Mouse (Mus musculus) mouse embryonic stem cell (cell line): ENCODE measurements around the gene March6.

Source experiments
- in situ Hi-C, 2 experiments: fragments of 300-500 bp; cut with MboI; formaldehyde crosslinking; loops; 1 replicate in 1 of 2; 3 replicates in 1 of 2; pipeline ENCODE4 v1.14.3; 2019 to 2020; ENCODE audit warnings: low sequenced_read_pairs in 2 of 2, low pct_unique_long_range_greater_than_20kb in 1 of 2, mixed read lengths in 1 of 2; ENCODE audit not compliant: unreplicated experiment in 1 of 2

March6 gene

DNA sequence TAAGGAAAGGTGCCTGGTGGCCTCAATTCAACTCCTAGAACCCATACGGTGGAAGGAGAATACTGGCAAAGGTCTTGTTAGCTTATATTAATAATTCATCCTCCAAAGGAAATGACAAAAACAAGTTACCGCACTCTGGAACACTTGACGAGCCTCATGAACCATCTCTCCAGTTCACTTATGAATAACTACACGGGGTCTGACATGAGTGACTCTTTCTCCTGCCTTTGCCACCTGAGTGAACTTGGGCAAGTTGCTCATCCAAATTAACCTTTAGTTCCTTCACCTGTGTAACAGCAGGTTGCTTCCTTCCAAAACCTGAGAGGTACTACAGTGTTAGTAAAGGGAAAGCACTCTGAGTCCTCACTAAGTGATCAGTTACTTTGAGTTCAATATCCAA is 2.4 kb downstream of the March6 start:
- in situ Hi-C loops, result no loop called here

DNA sequence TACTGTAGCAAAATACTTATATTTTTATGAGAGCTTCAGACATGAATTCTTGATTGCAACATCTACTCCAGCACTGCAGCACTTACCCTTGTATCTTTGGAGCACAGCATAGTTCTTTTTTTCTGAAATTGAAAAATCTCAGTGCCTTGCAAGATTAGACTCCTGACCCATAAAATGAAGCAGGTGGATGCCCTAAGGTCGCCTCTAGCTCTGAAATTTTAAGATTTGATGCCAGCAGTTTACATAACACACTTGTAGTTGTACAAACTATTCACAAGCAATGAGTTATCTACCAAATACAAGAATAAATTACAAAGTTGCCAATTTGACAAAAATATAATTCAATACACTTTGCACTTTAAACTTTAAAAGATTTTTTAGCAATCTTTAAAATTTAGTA is 4.4 kb downstream of the March6 start:
- in situ Hi-C loops, result no loop called here

DNA sequence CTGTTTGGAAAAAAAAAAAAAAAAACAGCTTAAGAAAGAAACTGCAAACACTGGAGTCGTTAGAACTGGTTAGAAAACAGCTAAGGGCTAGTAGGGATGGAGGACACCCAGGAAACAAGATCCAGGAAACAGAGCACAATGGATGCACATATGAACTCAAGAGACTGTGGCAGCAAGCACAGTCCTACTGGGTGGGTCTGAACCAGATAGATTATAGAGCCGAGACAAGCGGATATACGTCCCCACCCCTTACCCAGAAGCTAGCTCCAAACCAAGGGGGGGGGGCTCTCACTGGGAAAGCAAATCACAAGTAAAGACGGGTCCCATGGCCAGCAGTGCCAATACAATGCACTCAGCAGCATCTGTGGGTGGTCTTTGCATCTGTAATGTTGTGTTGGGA is 11.9 kb downstream of the March6 start:
- in situ Hi-C loops, result no loop called here

DNA sequence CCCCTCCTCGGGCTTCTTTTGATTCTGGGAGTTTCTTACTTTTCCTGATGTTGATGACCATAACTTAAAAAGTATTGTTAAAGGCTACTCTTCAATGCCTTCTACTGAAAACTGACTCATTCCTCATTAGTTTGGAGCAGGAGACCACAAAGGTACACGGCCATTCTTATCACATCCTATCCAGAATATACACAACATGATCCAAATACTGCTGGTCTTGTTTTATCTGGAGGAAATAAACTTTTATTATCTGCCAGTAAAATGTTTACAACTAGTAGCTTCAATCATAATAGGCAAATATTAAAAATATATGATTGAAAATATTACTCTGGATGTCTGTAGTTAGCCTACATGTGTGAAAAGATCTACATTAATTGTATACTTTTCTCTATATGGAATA is 12.5 kb downstream of the March6 start:
- in situ Hi-C loops, result no loop called here

DNA sequence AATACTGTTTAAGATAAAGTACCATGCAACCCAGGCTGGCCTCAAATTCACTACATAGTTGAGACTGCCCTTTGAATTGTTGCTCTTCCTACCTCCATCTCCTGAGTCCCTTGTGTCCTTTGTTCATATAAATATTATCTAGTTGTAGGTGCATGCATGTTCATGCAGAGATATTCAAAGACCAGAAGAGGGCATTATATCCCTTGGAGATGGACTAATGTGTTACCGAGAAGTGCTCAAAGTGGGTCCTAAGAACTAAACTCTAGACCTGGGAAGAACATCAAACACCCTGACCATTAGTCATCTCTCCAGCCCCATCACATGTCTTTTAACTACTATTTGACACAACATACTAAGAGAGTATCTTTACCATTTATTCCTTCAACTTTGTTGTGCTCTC is 13.7 kb downstream of the March6 start:
- in situ Hi-C loops, result no loop called here

DNA sequence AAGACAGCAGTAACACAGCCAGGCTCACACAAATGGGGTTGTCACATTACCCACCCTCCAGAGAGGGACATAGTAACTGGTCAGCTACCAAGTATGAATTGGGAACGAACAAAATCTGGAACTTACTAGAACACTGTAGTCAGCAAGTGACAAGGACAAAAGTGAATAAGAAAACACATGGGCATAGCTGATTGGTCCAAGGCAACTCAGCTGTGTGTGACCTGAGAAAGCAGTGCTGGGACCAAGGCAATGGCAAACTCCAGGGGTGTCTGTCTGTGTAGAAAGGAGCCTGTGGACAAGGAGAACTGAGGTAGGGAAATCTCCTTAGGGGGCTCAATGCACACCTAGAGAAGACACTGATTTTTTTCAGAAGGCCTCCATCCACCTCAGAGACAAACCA is 19.1 kb downstream of the March6 start:
- in situ Hi-C loops, result no loop called here

DNA sequence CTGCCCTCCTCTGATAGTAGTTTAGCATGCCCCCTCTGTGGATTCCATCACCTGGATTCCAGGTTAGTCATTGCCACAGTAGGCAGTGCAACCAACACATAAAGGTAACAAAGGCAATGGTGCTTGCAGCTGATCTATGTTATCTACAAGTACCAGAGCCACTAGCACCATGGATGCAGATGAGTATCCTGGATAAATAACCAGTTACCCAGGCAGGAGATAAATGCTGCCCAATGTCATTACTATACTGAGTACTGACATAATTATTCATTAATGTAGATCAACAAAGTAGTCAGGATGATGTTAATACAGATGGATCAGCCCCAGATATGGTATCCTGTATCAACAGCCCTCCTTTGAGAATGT is 19.5 kb downstream of the March6 start:
- in situ Hi-C loops, result no loop called here

DNA sequence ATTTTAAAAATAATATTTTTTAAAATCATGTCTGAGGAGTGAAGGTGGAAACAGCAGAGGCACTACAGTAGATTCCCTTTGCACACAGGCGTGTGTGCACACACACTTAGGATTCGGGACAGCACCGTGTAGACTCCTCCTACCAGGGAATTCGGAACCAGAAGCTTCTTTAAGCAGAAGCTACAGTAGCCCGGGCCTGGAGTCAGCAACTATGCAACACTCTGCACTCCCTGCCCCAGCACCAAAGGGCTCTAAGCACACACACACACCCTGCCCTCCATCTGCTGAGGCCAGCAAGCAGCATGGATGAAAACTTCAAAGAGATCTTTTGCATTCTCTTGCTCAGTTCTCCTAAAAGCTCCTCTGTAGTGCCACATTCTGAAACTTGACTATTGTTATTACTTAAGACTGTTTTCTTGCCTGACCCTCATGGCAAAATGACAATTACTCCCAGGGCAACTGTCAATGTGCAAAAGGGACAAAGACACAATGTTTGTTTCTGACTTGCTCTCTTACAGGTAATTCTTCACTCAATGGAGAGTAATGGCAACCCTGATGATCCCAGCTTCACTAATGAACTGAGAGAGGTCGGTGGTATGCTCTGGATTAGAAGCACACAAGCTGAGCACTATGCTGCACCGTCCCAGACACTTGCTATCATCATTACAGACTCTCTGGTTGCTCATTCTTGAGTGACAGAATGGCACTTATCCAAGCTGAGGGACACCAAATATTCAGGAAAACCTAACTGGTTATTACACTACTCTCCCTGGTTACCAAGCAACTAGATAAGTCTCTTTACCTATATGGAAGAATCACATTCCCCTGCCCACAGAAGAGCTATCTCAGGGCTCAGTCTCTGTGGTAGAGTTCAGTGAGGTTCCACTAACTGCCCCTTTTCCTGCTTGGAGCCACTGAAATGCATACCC is 20.1 kb downstream of the March6 start:
- in situ Hi-C loops, result no loop called here

DNA sequence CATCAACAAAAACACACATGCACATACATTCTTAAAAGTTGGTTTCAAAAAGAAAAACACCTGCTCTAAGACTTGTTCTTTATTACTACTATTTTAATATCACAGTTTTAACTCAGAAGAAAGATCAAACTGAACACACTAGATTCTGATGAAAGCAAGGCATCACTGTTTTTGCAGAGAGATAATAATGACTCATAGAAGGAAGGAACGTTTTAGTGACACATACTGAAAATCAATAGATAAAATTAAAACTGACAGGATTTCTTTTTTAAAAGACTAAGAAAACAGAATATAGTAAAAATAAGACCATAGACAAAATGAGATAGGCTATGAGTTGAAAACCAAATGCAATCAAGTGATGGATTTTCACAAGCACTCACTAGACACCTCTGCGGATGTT is 25.8 kb downstream of the March6 start:
- in situ Hi-C loops, result no loop called here

DNA sequence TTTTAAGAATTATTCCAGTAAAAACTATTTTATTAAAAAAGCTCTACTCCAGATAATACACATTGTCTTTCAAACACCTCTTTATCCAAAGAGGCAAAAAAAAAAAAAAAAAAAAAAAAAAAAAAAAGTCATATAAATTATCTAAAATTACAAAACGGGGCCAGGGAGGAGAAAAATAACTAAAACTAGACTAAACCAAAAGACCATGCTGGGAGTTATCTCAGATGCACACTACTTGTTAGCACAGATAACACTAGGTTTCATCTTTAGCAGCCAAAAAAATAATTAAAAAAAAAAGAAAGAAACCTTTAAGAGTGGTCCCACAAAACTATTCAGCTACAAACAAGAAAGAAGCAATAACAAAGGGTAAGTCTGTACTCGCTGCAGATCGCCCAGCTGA is 27.4 kb downstream of the March6 start:
- in situ Hi-C loops, result no loop called here

DNA sequence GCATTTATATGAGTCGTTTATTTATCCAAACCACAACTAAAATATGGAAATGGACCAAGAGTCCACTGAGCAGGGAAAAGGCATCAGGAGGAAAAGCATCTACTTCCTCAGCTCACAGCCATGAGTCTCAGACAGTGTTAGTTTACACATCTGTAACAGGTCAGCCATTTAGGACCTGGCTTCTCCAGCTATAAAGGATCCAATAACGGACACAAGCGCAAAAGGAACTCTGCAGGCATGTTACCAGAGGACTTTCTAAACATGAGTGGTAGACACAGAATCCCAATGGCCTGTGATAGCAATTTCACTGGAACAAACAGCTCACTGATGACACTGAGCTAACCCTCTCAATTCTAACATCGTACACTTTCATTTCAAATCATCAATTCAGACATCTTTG is 27.9 kb downstream of the March6 start:
- in situ Hi-C loops, result no loop called here

DNA sequence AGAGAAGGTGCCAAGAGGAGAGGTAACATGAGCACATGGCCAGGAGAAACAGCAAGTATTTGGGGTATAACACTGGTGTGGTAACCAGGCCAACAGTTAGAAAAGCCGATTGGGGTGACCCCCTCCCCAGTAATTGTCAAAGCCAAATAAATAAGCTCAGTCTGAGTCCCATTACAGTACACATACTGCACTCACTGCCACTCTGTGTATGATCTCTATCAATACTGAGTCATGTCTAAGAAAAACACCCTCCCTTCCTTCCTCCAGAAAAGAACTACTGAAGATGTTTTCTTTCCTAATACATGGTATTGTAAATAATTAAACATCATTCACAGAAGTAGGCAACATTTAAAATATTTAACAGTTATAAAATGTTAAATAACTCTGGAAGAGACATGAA is 28.5 kb downstream of the March6 start:
- in situ Hi-C loops, result no loop called here

DNA sequence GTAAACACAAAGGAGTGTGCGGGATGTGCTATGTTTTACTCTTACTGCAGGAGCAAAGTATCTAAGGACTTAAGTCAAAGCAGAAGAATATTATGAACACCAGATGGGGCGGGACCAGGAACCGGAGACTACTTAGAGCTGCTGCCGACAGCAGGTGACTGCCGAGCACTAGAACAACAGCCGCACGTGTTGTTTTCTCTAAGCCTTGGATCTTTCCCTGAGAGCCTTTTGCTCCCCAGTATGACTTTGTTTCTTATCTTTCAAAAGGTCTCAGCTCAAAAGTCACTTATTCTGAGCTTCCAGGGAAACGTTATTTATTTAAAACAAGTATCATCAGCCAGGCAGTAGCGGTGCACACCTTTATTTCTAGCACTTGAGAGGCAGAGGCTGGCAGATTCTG is 36.0 kb downstream of the March6 start:
- in situ Hi-C loops, result loop anchor here in 1 of 2 experiments (25.0 kb wide), 1 partner anchor 92 kb away; no protein-coding TSS in a partner anchor

DNA sequence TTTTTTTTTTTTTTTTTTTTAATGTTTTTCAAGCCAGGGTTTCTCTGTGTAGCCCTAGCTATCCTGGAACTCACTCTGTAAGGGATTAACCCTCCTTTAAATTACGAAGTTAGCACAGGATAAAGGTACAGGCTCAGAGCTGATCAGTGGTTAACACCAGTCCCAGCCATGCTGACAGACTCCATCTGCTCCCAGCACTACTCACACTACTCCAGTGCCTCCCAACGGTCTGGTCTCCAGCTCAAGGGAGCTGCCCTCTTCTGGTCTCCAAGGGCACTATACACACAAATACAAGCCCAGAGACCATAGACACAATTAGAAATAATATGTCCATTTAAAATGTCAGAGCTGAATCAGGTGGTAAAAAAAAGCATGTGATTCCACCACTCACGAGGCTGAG is 36.5 kb downstream of the March6 start:
- in situ Hi-C loops, result loop anchor here in 1 of 2 experiments (25.0 kb wide), 1 partner anchor 93 kb away; no protein-coding TSS in a partner anchor

DNA sequence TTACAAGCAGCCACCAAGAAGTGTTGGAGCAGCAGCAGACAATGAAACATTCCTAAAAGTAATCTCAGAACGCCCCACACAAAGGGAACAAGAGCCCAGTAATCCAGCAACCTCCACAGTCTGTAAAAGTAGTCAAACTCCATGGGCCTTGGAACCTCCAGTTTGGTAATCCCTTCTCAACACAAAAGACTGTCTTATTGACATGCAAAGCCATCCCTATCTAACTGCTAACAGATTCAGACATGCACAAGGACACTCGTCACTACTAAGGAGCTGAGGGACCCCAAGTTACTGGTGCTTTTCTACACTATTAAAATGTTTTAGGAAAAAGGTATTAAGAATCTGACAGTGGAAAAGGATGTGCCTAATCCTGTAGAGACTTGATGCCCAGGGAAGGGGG is 43.4 kb downstream of the March6 start:
- in situ Hi-C loops, result loop anchor here in 1 of 2 experiments (25.0 kb wide), 1 partner anchor 100 kb away; no protein-coding TSS in a partner anchor

DNA sequence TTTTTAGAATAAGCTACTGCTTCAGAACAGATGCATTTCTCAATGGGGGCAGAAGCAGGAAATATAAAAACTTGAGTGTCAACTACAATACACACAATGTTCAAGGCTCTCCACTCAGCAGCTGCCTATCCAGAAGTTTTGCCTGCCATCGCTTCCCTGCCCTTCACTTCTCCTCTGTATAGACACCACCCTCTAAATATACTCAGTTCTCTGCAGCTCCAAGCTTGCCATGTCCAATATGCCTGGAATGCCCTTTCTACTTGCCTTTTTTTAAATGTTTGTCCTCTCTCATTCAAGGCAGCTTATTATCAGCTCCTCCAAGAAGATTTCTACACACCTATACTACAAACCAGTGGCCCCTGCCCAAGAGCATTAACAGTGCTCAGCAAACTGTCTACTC is 54.2 kb downstream of the March6 start:
- in situ Hi-C loops, result loop anchor here in 1 of 2 experiments (25.0 kb wide), 1 partner anchor 111 kb away; no protein-coding TSS in a partner anchor

DNA sequence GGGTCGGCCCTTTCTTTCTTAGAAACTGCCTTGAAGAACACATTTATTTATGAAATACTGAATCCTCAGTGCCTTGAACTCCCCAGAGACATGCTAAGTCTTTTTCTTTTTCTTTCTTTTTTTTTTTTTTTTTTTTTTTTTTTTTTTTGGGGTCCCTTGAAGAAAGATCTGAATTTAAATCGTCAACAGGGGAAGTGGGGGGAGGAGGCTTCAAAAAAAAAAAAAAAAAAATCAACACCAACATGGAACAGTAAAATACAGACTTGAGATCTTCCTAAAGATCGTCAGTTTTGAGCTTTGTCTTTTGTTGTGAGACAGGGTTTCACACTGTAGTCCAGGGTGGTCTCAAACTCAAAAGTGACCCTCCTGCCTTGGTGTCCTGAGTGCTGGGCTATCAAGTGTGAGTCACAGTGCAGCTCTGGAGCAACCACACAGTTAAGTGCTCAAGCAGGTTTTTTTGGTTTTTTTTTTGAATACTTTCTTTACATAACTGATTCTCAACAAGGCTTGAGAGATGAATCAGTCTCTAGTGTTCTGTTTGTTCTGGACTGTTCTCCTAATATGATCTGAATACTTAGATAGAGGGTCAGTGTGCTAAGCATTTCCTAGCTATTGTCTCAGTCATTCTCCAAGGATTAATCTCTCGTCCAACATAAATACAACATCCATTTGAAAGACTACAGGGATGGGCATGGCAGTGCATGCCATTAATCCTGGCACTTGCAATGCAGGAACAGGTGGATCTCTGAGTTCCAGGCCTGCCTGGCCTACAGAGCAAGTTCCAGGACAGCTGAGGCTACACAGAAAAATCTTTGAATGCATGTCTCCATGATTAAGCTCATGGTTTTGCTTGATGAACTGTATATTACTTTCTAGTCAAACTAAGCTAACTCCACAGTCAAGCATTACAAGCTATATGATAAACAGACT is 57.9 kb downstream of the March6 start:
- in situ Hi-C loops, result no loop called here

DNA sequence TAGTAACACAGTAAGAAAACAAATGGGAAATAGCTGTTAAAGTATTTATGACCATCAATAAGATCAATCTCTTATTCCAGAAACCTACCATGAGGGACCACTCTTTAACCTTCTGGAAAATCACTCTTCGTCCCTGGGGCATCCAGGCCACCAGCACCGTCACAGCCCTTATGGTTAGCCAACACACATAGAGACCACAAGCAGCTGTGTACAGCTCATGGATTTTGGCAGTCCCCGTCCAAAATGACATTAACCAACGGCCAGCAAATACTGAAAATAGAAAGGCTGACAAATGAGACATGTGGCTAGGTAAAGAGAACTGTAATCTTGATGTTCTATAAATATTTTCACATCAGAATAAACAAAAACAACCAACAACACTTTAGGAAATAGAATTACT is 59.3 kb downstream of the March6 start:
- in situ Hi-C loops, result no loop called here

DNA sequence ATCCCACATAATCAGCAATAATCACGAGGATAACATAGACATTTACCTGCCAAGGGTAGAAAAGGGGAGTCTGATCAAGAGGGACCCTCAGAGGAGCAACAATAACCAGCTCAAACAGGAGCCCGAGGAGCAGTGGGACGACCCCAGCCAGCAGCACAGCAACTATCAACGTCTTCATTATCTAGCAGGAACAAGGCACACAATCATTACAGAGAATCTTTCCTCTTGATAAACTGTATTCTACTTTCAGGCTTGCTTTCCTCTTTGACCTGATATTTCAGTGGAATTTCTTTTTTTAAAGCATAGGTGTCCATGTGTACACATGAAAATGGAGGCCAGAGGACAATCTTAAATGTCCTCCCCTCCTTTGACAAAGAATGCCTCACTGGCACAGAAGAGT is 61.4 kb downstream of the March6 start:
- in situ Hi-C loops, result no loop called here
